Mouse (Mus musculus) hindbrain, embryonic 11.5 days (tissue): ENCODE results near the gene Laptm5. TPM values are rescaled to one million over a fixed set of nuclear protein-coding genes. Genes with fewer than 3 reads are reported as not detected.

Experiments used
- ATAC-seq: fragments of 200-750 bp; cut with Nextera tagmentation; 2 replicates; pipeline ENCODE4 v1.8.0; 2017; ENCODE audit warnings: mild to moderate bottlenecking, moderate TSS enrichment, moderate library complexity; ENCODE audit not compliant: low FRiP score
- DNase-seq: peaks from one replicate; pipeline ENCODE4 v3.0.0-alpha.2; 2015; ENCODE audit warnings: low spot score
- H3K27ac ChIP-seq: fragments of 300-500 bp; sonication (generic); 2 replicates; pipeline ENCODE4 v1.5.1; 2014; ENCODE audit warnings: mild to moderate bottlenecking, low read depth, low read length
- H3K27me3 ChIP-seq: fragments of 300-500 bp; sonication (generic); 2 replicates; pipeline ENCODE4 v1.6.1; 2014; ENCODE audit warnings: mild to moderate bottlenecking, low read length, moderate library complexity, mixed read lengths; ENCODE audit not compliant: control insufficient read depth, insufficient read depth
- H3K36me3 ChIP-seq: fragments of 300-500 bp; sonication (generic); 2 replicates; pipeline ENCODE4 v1.6.1; 2014; ENCODE audit warnings: mild to moderate bottlenecking, low read length, moderate library complexity, mixed read lengths; ENCODE audit not compliant: control insufficient read depth, insufficient read depth
- H3K4me1 ChIP-seq: fragments of 300-500 bp; sonication (generic); replicated peaks from 2 replicates; pipeline ENCODE4 v1.6.1; 2014; ENCODE audit warnings: low read length, mixed read lengths; ENCODE audit not compliant: control insufficient read depth, insufficient read depth
- H3K4me2 ChIP-seq: fragments of 300-500 bp; sonication (generic); replicated peaks from 2 replicates; pipeline ENCODE4 v1.6.1; 2014; ENCODE audit warnings: mild to moderate bottlenecking, low read depth, low read length
- H3K4me3 ChIP-seq: fragments of 300-500 bp; sonication (generic); 2 replicates; pipeline ENCODE4 v1.5.1; 2014; ENCODE audit warnings: low read depth, low read length
- H3K9ac ChIP-seq: fragments of 300-500 bp; sonication (generic); 2 replicates; pipeline ENCODE4 v1.6.1; 2014; ENCODE audit warnings: low read depth, low read length
- H3K9me3 ChIP-seq: fragments of 300-500 bp; sonication (generic); 2 replicates; pipeline ENCODE4 v1.6.1; 2016; ENCODE audit warnings: low read length; ENCODE audit not compliant: control insufficient read depth
- WGBS: fragments of 180-500 bp; shearing (Covaris S2); extraction: QIAGEN DNeasy Blood & Tissue Kit; methylation state at CpG from one replicate; pipeline ENCODE4 v1.1.7; 2014; 5-methylcytosine and 5-hydroxymethylcytosine counted together
- polyA plus RNA-seq: library from polyadenylated mRNA; unstranded; fragments of >200 nt; fragmentation: Nextera tagmentation; extraction: Ambion mirVana; gene quantifications from 2 replicates; pipeline ENCODE4 v1.2.1, GENCODE M21; 2014

The Laptm5 gene
- polyA plus RNA-seq, 1 experiment from 2014 or later: 32.1 TPM

DNA sequence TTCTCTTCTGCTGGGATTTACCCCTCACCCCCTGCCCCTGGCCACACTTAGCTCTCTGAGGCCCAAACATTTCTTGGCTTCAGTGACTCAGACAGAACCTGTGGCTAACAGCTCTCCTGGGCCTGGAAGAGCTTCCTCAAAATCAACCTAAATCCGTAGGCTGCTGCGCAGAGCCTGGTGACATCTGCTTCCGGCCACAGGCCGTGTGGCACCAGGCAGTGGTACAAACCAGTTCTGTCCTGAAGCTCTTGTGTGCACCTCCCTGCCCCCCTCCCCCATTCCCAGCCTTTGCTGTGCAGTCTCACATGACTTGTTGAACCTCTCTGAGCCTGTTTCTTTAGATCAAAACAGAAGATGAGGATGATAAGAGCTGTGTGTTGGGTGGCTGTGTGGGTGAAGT lies 1.1 kb downstream of the Laptm5 start:
- Histone ChIP-seq H3K27ac (no peak overlapping the region), H3K9me3 (no peaks in the 10 kb centered on the region), H3K9ac (no peak overlapping the region), H3K4me3 (no peak overlapping the region), H3K27me3 (no peaks in the 10 kb centered on the region), H3K36me3 (no peaks in the 10 kb centered on the region), H3K4me1 (no peaks in the 10 kb centered on the region), H3K4me2 (no peak overlapping the region)
- ATAC-seq: no peak
- no peak for DNase-seq
- 82% methylated on average over 4 of the region's 4 CpGs for WGBS

- Histone ChIP-seq H3K4me3 (no peak overlapping the region), H3K4me1 (no peaks in the 10 kb centered on the region), H3K9ac (no peak overlapping the region), H3K27me3 (no peaks in the 10 kb centered on the region), H3K36me3 (no peaks in the 10 kb centered on the region), H3K9me3 (no peaks in the 10 kb centered on the region), H3K27ac (no peak overlapping the region), H3K4me2 (no peak overlapping the region)
- WGBS: 79% methylated on average over 7 of the region's 7 CpGs
- ATAC-seq (no peak), DNase-seq (no peak)
Observed at GRCm38 (mm10) chr4:130914527-130914926, 1.6 kb downstream of the Laptm5 start.

- DNase-seq (no peak), ATAC-seq (no peak)
- Histone ChIP-seq H3K9ac (no peak overlapping the region), H3K4me2 (no peak overlapping the region), H3K27me3 (no peaks in the 10 kb centered on the region), H3K9me3 (no peaks in the 10 kb centered on the region), H3K4me1 (0 out of 2 replicates have a peak, but pooled peaks cover 2% of the 10 kb centered on the region), H3K27ac (no peak overlapping the region), H3K4me3 (no peak overlapping the region), H3K36me3 (no peaks in the 10 kb centered on the region)
- 78% methylated on average over 12 of the region's 12 CpGs for WGBS
Observed at GRCm38 (mm10) chr4:130915006-130915667, 2.2 kb downstream of the Laptm5 start.

DNA sequence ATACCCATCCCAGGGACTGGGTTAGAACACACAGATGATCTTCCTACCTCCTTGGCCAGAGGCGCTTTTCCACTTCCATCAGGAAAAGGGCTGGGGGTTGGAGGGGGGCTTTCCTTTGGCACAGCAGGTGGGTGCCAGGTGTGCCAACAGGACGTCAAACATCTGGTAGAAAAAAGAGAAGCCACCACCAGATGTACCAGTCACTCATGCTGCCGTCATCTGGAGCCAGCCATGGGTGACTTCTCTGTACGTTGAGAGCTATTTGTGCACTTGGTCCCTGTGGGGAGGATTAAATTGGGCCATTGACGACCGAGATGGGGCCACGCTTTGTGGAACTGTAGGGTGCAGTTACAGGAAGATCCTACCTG lies 2.7 kb downstream of the Laptm5 start:
- DNase-seq (no peak), ATAC-seq (no peak)
- Histone ChIP-seq H3K27me3 (no peaks in the 10 kb centered on the region), H3K27ac (no peak overlapping the region), H3K4me1 (0 out of 2 replicates have a peak, but pooled peaks cover 2% of the 10 kb centered on the region), H3K9ac (no peak overlapping the region), H3K4me3 (no peak overlapping the region), H3K36me3 (no peaks in the 10 kb centered on the region), H3K4me2 (no peak overlapping the region), H3K9me3 (no peaks in the 10 kb centered on the region)
- WGBS: 61% methylated on average over 7 of the region's 7 CpGs

DNA sequence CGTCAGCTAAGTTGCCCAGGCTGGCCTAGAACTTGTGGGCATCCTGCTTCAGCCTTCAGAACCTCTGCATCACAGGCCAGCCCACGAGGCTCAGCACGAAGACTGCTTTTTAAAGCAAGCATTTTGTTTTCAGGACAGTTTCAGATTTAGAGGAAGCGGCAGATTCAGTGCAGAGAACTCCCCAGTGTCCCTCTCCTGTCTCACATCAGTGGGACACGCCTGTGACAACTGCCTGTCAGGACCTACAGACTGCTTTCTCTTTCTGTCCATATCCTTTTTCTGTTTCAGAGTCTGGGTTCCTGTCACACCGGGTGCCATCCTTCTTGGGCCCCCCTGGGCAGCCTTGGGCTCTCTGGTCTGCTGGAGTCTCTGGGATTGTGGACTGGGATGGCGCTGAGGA lies 3.7 kb downstream of the Laptm5 start:
- Histone ChIP-seq H3K36me3 (no peaks in the 10 kb centered on the region), H3K27ac (no peak overlapping the region), H3K9ac (no peak overlapping the region), H3K4me3 (no peak overlapping the region), H3K4me1 (peaks cover 5% of the 10 kb centered on the region), H3K27me3 (no peaks in the 10 kb centered on the region), H3K9me3 (no peaks in the 10 kb centered on the region), H3K4me2 (no peak overlapping the region)
- DNase-seq: no peak
- no peak for ATAC-seq
- WGBS: 81% methylated on average over 7 of the region's 7 CpGs

- WGBS: 73% methylated on average over 4 of the region's 4 CpGs
- H3K27me3 ChIP-seq: no peaks in the 10 kb centered on the region
- no peaks in the 10 kb centered on the region for H3K36me3 ChIP-seq
- no peak overlapping the region for H3K4me3 ChIP-seq
- DNase-seq: no peak
- no peak overlapping the region for H3K27ac ChIP-seq
- no peaks in the 10 kb centered on the region for H3K9me3 ChIP-seq
- H3K4me2 ChIP-seq: no peak overlapping the region
- no peak for ATAC-seq
- H3K4me1 ChIP-seq: peaks cover 5% of the 10 kb centered on the region
- no peak overlapping the region for H3K9ac ChIP-seq
Observed at GRCm38 (mm10) chr4:130917564-130917963, 4.6 kb downstream of the Laptm5 start.

- DNase-seq: no peak
Observed at GRCm38 (mm10) chr4:130918805-130919749, 6.2 kb downstream of the Laptm5 start.

GRCm38 (mm10) chr4:130919750-130920356 lies 6.9 kb downstream of the Laptm5 start:
- 66% methylated on average over 9 of the region's 9 CpGs for WGBS
- Histone ChIP-seq H3K4me1 (peaks cover 5% of the 10 kb centered on the region), H3K9me3 (no peaks in the 10 kb centered on the region), H3K27ac (peak overlapping the region; percentile 36; the same call in 1 of the 2 replicates), H3K27me3 (no peaks in the 10 kb centered on the region), H3K4me2 (no peak overlapping the region), H3K36me3 (no peaks in the 10 kb centered on the region), H3K4me3 (no peak overlapping the region), H3K9ac (no peak overlapping the region)
- DNase-seq (no peak), ATAC-seq (no peak)

More at GRCm38 (mm10) chr4:130918805-130919749, 6.2 kb downstream of the Laptm5 start:
- Histone ChIP-seq H3K27ac (0 out of 2 replicates have a peak overlapping the region, but pooled peaks have one; percentile 30), H3K27me3 (no peaks in the 10 kb centered on the region), H3K4me3 (no peak overlapping the region), H3K4me2 (no peak overlapping the region), H3K9me3 (no peaks in the 10 kb centered on the region), H3K4me1 (peaks cover 5% of the 10 kb centered on the region), H3K36me3 (no peaks in the 10 kb centered on the region), H3K9ac (no peak overlapping the region)
- 75% methylated on average over 10 of the region's 10 CpGs for WGBS
- no peak for ATAC-seq
